Mouse (Mus musculus): ENCODE results near the gene Tcf25.
"Not testable (repeated sequence)": the region's sequence is repeated elsewhere in the genome, so short reads cannot be mapped to it uniquely, and the experiment has no call there.

Gene Tcf25

DNA sequence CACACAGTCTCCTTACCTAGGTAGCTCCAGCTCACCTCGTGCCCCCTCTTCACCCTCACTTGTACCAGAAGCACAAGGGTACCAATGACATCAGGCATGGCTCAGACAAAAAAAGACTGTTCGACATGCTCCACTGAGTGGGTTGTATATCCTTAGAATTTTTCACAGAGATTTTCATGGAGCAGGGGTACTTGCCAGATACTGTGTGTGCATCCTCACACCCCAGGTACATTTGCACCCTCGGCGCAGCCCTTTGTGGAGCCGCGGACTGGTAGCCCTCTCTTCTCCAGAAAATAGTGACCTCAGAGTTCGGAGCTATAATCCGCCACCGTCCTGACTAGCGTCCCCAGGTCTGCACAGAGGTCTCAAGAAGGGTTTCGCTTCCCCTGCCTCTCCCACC, 37.2 kb downstream of the Tcf25 start:
- no peak for DNase-seq (ENCODE audit: low spot score)

DNA sequence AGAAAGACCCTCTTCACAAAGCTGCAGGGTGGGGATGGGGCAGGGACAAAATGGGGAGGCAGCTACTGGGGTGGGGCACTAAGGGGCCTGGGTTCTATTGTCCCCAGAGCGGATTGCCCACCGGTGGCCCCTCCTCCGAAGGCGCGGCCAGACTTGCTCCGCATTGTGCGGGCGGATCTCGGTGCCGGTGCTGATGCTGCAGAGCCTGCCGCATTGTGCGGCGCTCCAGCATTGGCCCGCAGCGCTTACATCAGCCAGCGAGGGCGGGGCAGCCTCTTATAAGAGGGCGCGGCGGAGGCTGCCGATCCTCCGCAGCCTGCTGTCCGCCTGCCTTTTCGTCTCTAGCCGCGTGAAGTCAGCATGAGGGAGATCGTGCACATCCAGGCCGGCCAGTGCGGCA, 37.7 kb downstream of the Tcf25 start, which contains the start of gene Tubb3:
Gene Tubb3 (plus strand): TSS at position 179 of the 400 bp plus-strand sequence.
- DNase-seq (ENCODE audit: low spot score): no peak

DNA sequence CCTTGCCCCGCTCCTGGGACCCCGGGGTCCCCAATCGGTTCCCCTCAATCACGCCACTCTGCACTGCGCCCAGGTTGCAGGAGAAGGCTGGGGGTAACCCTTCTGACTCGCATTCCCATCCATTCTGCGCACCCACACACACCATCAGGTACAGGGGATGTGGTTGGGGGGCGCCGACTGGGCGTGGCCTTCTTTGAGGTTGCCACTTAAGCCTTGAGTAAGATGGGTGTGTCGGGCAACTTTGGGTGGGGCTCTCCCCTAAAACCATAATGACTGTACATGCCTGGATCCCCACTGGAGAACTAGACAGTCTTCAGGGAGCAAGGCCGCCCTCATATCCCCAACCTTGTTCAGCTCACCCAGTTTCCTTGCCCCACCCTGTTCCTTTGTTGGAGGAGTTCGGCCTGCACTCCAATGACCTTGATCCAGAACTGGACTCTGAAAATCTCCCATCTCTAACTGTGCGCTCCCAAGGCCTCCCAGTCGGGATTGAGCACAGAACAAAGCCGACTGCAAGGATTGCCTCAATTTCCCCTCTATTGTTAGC, 38.3 kb downstream of the Tcf25 start:
- no peak for DNase-seq (ENCODE audit: low spot score)

DNA sequence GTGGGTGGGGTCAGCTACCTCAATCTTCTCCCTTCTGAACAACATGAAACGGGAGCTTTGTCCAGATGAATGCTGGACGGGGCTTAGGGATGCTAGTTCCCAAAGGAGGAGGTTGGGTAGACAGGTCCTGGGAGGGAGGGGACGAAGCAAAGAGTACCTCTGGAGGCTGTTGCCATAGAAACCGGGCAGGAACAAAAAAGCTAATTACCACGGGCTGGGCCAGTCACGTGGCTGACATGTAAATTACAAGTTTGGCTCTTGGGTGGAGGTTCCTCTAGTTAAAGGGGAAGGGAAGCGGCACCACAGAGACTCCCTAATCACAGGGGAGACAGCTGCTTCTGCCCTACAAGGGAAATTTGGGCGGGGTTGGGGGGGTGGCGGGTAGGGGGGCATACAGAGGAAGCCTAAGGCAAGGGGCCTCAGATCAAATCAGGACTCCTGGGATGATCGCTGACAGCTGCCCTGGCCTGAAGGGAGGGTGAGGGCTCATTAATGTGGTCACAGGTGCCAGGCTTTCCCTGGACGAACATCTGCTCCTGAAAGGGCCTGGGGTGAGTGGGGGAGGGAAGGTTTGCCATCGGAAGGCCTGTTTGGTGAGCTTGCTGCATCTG, 39.1 kb downstream of the Tcf25 start:
- no peak for DNase-seq (ENCODE audit: low spot score)

DNA sequence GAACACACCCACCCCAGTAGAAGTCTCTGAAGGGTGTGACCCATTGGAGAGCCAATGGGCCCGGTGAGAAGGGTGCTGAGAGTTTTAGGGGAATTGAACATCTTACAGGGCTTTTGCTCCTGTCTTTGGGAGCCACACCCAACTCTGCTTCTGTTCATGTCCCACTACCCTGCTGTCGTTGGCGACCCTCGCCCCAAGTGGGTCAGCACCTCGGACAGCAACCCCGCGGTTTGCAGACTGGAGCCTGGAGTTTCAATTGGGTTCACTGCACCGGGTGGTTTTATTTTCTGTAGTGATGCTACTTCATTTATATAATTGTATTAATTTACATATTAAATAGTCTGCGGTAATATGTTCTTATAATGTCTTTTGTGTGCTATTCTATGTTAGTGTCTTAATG, 40.7 kb downstream of the Tcf25 start:
- DNase-seq (ENCODE audit: low spot score): no peak

DNA sequence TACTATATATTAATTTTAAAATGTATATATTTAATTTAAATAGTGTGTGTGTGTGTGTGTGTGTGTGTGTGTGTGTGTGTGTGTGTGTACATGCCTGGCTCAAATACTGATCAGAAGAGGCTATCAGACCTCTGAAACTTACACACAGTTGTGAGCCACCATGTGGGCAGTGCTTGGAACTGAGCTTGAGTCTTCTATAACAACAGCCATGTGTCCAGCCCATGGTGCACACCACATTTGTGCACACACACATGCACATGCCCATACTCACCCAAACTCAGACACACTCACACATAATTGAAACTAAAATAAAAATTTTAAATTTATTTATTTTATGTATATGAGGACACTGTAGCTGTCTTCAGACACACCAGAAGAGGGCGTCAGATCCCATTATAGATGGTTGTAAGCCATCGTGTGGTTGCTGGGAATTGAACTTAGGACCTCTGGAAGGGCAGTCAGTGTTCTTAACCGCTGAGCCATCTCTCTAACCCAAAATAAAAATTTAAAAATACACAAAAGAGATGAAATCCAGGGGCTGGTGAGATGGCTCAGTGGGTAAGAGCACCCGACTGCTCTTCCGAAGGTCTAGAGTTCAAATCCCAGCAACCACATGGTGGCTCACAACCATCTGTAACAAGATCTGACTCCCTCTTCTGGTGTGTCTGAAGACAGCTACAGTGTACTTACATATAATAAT, 41.6 kb downstream of the Tcf25 start:
- not testable (repeated sequence) for DNase-seq (ENCODE audit: low spot score)

DNA sequence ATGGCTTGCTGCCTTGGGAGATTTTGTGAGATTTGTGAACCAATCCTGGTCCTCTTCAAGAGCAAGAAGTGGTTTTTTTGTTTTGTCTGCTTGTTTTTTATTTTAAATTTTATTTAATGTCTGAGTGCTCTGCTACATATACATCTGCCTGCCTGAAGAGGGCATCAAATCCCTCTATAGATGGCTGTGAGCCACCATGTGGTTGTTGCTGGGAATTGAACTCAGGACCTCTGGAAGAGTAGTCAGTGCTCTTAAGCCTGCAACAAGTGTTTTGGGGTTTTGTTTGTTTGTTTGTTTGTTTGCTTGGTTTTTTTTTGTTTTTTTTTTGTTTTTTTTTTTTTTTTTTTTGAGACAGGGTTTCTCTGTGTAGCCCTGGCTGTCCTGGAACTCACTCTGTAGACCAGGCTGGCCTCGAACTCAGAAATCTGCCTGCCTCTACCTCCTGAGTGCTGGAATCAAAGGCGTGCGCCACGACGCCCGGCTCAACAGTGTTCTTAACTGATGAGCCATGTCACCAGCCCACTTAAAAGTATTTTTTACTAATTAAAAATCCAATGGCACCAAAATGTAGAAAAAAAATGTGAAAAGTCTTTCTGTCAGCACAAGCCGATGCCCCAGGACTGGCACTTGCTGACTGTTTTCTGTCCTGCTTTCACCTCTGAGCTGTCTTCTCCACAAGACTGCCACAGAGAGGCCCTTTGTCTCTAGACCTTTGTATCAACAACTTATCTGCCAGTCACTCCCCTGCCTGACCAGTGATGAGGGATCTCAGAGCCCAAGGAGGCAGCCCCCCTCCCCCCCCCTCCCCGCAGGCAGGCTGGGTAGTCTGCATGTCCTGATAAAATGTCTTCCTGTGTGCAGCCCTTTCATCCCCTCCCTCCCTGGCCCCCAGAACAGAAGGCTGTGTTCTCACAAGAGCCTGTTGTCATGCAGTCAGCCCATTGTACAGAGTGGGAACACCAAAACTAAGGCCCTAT, 42.7 kb downstream of the Tcf25 start:
- no peak for DNase-seq (ENCODE audit: low spot score)

DNA sequence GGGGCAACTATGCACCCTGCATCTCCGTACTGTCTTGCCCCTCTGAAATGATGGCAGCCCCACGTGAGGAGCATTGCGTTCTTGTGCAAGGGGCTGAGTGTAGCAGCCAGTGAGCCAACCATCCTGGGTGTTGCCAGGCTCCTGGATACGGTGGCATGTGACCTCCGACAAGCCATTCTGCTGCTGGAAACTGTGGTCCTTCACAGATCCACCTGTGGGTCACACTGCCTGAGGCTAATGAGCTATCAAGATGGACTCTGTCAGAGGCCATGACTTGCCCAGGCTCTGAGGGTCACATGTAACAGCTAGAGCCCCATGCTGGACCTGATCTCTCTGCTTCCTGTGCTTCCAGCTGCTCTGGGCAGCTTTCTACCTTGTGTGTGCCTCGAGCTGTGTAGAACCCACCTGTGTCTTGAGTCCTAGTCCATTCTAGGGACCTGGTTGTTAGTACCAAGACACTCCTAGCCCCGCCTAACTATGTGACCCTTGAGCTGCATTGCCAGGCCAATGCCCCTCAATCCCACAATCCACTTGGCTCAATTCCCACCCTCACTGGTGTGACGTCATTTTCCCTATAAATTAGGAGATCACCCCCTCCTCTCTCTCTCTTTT, 43.5 kb downstream of the Tcf25 start:
- DNase-seq (ENCODE audit: low spot score): no peak

DNA sequence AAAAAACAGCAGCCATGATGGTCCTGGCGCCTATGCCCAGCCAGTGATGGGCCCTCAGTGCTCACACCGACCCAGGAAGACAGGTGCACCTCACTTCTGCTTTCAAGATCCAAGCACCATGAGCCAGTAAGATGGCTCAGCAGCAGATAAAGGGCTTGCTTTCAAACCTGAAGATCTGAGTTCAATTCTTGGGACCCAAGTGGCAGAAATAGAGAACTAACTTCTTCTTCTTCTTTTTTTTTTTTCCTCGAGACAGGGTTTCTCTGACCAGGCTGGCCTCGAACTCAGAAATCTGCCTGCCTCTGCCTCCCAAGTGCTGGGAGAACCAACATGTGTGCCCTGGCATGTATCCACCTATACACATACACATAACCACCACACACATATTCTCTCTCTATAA, 46.2 kb downstream of the Tcf25 start:
- no peak for DNase-seq (ENCODE audit: low spot score)

DNA sequence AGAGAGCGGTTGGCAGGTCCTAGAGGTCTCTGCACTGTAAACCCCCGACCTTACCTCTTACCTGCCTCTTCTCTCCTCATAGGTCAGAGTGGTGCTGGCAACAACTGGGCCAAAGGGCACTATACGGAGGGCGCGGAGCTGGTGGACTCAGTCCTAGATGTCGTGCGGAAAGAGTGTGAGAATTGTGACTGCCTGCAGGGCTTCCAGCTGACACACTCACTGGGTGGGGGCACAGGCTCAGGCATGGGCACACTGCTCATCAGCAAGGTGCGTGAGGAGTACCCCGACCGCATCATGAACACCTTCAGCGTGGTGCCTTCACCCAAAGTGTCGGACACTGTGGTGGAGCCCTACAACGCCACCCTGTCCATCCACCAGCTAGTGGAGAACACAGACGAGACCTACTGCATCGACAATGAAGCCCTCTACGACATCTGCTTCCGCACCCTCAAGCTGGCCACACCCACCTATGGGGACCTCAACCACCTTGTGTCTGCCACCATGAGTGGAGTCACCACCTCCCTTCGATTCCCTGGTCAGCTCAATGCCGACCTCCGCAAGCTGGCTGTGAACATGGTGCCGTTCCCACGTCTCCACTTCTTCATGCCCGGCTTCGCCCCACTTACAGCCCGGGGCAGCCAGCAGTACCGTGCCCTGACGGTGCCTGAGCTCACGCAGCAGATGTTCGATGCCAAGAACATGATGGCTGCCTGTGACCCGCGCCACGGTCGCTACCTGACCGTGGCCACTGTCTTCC, 47.1 kb downstream of the Tcf25 start:
- no peak for DNase-seq (ENCODE audit: low spot score)

DNA sequence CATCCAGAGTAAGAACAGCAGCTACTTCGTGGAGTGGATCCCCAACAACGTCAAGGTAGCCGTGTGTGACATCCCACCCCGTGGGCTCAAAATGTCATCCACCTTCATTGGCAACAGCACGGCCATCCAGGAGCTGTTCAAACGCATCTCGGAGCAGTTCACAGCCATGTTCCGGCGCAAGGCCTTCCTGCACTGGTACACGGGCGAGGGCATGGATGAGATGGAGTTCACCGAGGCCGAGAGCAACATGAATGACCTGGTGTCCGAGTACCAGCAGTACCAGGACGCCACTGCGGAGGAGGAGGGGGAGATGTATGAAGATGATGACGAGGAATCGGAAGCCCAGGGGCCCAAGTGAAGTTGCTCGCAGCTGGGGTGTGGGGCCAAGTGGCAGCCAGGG, 47.8 kb downstream of the Tcf25 start:
- no peak for DNase-seq (ENCODE audit: low spot score)

DNA sequence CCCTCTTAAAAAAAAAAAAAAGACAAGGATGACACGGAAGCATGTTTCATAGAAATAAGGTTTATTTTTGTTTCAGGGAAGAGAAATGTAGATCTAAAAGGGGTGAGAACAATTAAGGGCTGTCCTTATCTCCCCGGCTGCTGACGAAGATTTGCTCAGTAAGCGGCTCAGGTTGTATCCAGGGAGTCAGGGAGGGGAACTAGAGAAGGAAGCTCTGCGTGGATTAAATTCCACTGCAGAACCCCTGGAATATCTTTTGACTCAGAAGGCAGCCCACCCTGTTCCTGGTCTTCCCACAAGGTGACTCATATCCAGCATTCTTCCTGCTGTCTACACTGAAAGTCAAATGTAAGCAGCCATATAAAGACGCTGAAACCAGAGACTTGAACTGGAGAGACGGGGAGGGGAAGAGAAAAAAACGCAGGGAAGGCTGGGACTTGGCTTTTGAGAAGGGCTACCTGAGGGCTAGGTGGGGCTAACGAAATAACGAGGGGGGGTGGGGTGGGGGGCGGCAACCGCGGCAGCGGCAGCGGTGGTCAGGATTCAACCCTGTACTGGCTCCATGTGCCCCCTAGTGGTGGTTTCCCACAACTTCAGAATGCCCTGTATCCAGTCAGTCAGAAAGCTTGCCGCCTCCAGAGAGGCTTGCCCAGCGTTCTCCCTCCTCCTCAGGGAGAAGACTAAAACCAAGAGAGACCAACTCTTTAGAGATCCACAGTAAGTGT, 48.7 kb downstream of the Tcf25 start:
- no peak for DNase-seq (ENCODE audit: low spot score)

DNA sequence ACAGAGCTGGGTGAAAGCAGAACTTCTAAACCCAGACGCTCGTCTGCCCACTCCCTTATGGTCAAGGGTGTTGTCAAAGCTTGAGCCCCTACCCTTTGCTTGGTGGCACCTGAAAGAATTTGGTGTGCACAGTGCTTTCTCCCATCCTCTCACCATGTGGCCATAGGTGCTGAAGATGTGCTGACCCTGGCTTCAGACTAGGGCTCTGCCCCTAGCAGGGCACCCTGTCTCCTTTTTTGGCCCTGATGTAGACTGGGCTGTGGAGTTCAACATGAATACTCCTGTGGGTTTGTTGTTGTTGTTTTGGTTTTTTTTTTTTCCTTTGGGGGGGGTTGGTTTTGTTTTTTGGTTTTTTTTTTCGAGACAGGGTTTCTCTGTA, 49.2 kb downstream of the Tcf25 start:
- no peak for DNase-seq (ENCODE audit: low spot score)

DNA sequence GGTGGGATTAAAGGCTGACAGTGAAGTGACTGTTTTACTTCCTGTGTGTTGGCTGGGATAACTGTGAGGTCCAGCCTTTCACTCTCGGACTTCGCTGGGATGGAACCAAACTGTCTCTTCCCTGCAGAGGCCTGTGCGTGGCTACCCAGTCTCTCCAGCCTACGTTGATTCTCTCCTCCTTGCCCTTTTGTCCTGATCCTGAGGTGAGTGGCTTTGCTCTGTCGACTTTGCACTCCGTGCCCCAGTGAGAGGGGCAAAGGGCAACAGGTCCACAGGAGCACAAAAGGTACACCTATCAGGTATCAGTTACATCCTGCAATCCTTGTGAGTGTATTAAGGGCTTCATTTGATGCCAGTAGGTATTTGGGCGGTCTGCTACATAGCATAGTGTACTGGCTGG, 49.9 kb downstream of the Tcf25 start, which contains the start of gene Def8:
Gene Def8 (plus strand): TSS at position 87 of the 400 bp plus-strand sequence.
- DNase-seq (ENCODE audit: low spot score): no peak

DNA sequence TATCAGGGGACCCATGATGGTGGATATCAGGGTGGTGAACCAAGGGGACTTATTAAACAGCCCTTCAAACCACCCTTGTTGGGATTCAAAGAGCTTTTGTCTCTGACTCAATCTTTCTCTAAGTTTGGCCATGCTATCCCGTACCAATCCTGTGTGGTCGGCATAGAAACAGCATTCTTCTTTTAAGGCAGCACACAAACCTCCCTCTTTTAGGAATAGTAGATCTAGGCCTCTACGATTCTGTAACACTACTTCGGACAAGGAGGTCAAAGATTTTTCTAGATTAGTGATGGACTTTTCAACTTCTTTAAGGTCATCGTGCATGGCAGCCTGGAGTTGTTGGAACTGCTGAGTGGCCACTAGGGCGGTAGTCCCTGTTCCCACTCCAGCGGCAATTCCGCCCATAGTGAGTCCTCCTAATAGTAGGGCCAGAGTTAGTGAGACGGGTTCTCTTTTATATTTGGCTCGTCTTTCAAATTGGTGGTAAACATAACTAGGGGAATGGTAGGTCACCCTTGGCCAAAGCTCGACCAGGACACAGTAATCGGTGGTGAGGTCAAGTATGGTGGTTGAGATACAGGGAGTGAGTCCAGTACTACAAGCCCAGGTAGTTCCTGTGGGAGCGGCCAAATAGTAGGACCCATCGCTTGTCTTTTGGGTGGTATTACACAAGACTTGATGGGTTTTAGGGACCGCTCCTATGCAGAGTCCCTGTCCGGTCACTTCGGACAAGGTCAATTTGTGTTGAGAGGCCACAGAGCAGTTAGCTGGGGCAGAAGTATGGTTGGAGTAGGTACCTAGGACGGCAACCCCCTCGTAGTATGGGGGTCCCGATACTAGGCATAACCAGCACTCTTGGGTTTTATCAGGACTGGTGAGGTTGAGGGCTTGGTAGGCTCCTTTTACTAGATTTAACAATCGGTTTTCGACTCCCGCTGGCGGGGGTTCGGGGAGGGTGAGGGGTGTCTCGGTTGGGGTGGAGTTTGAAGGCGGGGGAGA, 53.3 kb downstream of the Tcf25 start:
- no peak for DNase-seq (ENCODE audit: low spot score)

DNA sequence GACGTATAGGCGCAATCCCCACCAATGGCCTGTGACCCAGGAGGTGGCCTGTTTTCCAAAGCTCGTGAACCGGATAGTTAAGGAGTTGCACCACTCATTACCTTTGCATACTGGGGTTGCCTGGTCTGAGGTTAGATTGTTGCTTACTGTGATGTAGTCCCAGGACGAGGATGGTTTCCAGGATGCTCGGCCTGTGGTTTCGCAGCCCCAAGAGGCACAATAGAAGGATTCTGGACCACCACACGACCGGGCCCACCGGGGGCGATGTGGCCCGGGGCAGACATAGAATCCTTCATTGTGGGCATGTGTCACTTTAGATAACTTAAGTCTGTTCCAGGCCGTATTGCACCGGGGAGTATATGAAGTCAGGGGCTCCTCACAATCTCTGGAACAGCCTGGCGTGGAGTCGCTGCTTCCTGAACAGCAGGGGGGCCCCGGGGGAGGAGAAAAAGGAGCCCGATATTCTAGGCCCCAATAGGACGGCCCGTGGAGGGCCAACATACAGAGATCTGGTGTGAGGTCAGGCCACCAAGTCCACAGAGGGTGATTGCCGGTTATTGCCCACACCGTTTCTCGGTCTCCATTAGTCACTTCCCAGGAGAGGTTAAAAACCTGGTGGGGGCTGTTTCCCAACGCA, 54.2 kb downstream of the Tcf25 start:
- no peak for DNase-seq (ENCODE audit: low spot score)

DNA sequence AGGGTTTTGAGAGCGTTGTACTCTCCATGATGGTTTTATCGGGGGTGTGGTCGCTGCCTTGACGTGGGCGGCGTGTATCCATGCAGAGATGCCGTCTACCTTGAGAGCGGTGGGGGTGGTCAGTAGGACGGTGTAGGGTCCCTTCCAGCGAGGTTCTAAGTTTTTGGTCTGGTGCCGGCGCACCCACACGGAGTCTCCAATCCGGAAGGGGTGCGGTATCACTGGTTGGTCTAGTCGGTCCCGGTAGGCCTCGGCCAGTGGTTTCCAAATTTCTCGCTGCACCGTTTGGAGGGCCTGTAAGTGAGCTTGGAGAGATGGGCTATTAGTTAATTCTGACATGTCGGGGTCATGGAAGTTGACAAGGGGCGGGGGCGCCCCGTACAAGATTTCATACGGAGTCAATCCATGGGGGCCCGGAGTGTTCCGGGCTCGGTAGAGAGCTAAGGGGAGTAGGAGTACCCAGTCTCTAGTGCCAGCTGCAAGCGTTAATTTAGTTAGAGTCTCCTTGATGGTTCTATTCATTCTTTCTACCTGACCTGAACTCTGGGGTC, 54.9 kb downstream of the Tcf25 start:
- DNase-seq (ENCODE audit: low spot score): no peak

DNA sequence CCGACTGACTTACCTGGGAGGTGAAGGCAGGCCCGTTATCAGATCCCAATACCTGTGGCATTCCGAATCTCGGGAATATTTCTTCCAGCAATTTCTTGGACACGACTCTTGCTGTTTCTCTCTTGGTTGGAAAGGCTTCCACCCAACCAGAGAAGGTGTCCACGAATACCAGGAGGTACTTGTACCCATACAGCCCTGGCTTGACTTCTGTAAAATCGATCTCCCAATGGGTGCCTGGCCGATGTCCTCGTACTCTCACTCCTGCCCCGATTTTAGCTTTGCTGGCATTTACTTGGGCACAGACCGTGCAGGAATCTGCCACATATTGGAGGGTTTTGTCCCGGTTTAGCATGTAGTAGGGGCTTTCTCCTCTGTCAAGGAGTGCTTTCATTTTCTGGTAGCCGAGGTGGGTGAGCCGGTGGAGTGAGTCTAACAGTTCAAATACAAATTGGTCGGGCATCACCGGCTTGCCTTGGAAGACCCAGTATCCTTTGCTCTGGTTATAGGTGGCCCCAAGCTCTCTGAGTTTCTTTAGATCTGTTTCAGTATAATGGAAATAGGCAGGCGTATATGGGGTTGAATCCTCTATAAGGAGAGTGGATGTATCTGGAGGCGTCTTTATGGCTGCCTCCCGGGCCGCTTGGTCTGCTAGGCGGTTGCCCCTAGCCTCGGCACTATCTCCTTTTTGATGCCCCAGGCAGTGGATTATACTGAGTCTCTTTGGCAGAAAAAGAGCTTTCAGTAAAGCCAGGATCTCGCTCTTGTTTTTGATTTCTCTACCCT, 55.6 kb downstream of the Tcf25 start:
- DNase-seq (ENCODE audit: low spot score): no peak

All from spleen, adult 12 weeks (tissue).